Mouse (Mus musculus): ENCODE results near the gene Scn5a. TPM values are rescaled to one million over a fixed set of nuclear protein-coding genes. Genes with fewer than 3 reads are reported as not detected.

The Scn5a gene
- polyA plus RNA-seq, 2 experiments: 0.02 TPM; not detected in 1

- no peak overlapping the region for H3K4me2 ChIP-seq (ENCODE audit: low read depth)
- no peaks in the 10 kb centered on the region for H3K27me3 ChIP-seq (ENCODE audit: control insufficient read depth, insufficient read depth, low read length)
- DNase-seq (ENCODE audit: low read depth in 3 of 3, low spot score in 3 of 3) (no peak), ATAC-seq (ENCODE audit: insufficient read depth) (no peak)
- no peaks in the 10 kb centered on the region for H3K36me3 ChIP-seq (replicated peaks; ENCODE audit: control insufficient read depth, insufficient read depth, low read depth)
- no peak overlapping the region for H3K9ac ChIP-seq (replicated peaks)
- no peak overlapping the region for H3K27ac ChIP-seq
- H3K4me1 ChIP-seq (replicated peaks; ENCODE audit: control insufficient read depth in 2 of 2, insufficient read depth in 2 of 2, low read length in 1 of 2): no peaks in the 10 kb centered on the region
- no peak for TF ChIP-seq EP300 (IDR thresholded peaks at IDR 0.05; ENCODE audit: low read depth)
- TF ChIP-seq CTCF (IDR thresholded peaks at IDR 0.05; ENCODE audit: low read depth): no peak
- H3K4me3 ChIP-seq (ENCODE audit: insufficient read depth in 1 of 2, low read depth in 2 of 2, low read length in 2 of 2): no peak overlapping the region
- 60% methylated on average over 6 of the region's 6 CpGs for WGBS (ENCODE audit: insufficient replicate concordance)
- no peaks in the 10 kb centered on the region; the same call in 1 of the 2 replicates for H3K9me3 ChIP-seq (ENCODE audit: control insufficient read depth, low read length)
These were observed 67.9 kb downstream of the Scn5a start for GRCm38 (mm10) chr9:119510902-119511301.

- Histone ChIP-seq H3K27ac (no peak overlapping the region), H3K9ac (replicated peaks) (no peak overlapping the region)
- WGBS (ENCODE audit: insufficient replicate concordance): 44% methylated on average over 11 of the region's 11 CpGs
These were observed 73.7 kb downstream of the Scn5a start for GRCm38 (mm10) chr9:119504981-119505658.

GRCm38 (mm10) chr9:119503613-119504012 is 75.2 kb downstream of the Scn5a start:
- no peaks in the 10 kb centered on the region for H3K36me3 ChIP-seq (replicated peaks; ENCODE audit: control insufficient read depth, insufficient read depth, low read depth)
- no peak overlapping the region for H3K27ac ChIP-seq
- H3K27me3 ChIP-seq (ENCODE audit: control insufficient read depth, insufficient read depth, low read length): no peaks in the 10 kb centered on the region
- H3K4me2 ChIP-seq (ENCODE audit: low read depth): no peak overlapping the region
- no peak overlapping the region for H3K4me3 ChIP-seq (ENCODE audit: insufficient read depth in 1 of 2, low read depth in 2 of 2, low read length in 2 of 2)
- no peak overlapping the region for H3K9ac ChIP-seq (replicated peaks)
- H3K9me3 ChIP-seq (ENCODE audit: control insufficient read depth, low read length): no peaks in the 10 kb centered on the region; the same call in 1 of the 2 replicates
- H3K4me1 ChIP-seq (replicated peaks; ENCODE audit: control insufficient read depth in 2 of 2, insufficient read depth in 2 of 2, low read length in 1 of 2): no peaks in the 10 kb centered on the region
- ATAC-seq (ENCODE audit: insufficient read depth) (no peak), DNase-seq (ENCODE audit: low read depth in 3 of 3, low spot score in 3 of 3) (no peak)
- 71% methylated on average over 9 of the region's 9 CpGs for WGBS (ENCODE audit: insufficient replicate concordance)
- TF ChIP-seq CTCF (IDR thresholded peaks at IDR 0.05; ENCODE audit: low read depth) (no peak), EP300 (IDR thresholded peaks at IDR 0.05; ENCODE audit: low read depth) (no peak)

More at GRCm38 (mm10) chr9:119504981-119505658, 73.7 kb downstream of the Scn5a start:
- H3K27me3 ChIP-seq (ENCODE audit: control insufficient read depth, insufficient read depth, low read length): no peaks in the 10 kb centered on the region
- H3K4me1 ChIP-seq (replicated peaks; ENCODE audit: control insufficient read depth in 2 of 2, insufficient read depth in 2 of 2, low read length in 1 of 2): no peaks in the 10 kb centered on the region
- H3K36me3 ChIP-seq (replicated peaks; ENCODE audit: control insufficient read depth, insufficient read depth, low read depth): no peaks in the 10 kb centered on the region
- ATAC-seq (ENCODE audit: insufficient read depth) (no peak), DNase-seq (ENCODE audit: low read depth in 3 of 3, low spot score in 3 of 3) (no peak)
- H3K9me3 ChIP-seq (ENCODE audit: control insufficient read depth, low read length): no peaks in the 10 kb centered on the region; the same call in 1 of the 2 replicates
- TF ChIP-seq EP300 (IDR thresholded peaks at IDR 0.05; ENCODE audit: low read depth): no peak
- H3K4me2 ChIP-seq (ENCODE audit: low read depth): no peak overlapping the region
- no peak overlapping the region for H3K4me3 ChIP-seq (ENCODE audit: insufficient read depth in 1 of 2, low read depth in 2 of 2, low read length in 2 of 2)

GRCm38 (mm10) chr9:119498885-119499284 is 79.9 kb downstream of the Scn5a start:
- no peak for TF ChIP-seq CTCF (IDR thresholded peaks at IDR 0.05; ENCODE audit: low read depth)
- no peak for TF ChIP-seq EP300 (IDR thresholded peaks at IDR 0.05; ENCODE audit: low read depth)
- Histone ChIP-seq H3K9me3 (ENCODE audit: control insufficient read depth, low read length) (no peaks in the 10 kb centered on the region), H3K4me3 (ENCODE audit: insufficient read depth in 1 of 2, low read depth in 2 of 2, low read length in 2 of 2) (no peak overlapping the region), H3K27ac (no peak overlapping the region), H3K27me3 (ENCODE audit: control insufficient read depth, insufficient read depth, low read length) (no peaks in the 10 kb centered on the region), H3K4me1 (replicated peaks; ENCODE audit: control insufficient read depth in 2 of 2, insufficient read depth in 2 of 2, low read length in 1 of 2) (no peaks in the 10 kb centered on the region), H3K36me3 (replicated peaks; ENCODE audit: control insufficient read depth, insufficient read depth, low read depth) (no peaks in the 10 kb centered on the region), H3K4me2 (ENCODE audit: low read depth) (no peak overlapping the region), H3K9ac (replicated peaks) (no peak overlapping the region)
- no peak for ATAC-seq (ENCODE audit: insufficient read depth)
- 38% methylated on average over 7 of the region's 7 CpGs for WGBS (ENCODE audit: insufficient replicate concordance)
- DNase-seq (ENCODE audit: low read depth in 3 of 3, low spot score in 3 of 3): no peak

GRCm38 (mm10) chr9:119498247-119498607 is 80.6 kb downstream of the Scn5a start:
- Histone ChIP-seq H3K27ac (no peak overlapping the region), H3K4me1 (replicated peaks; ENCODE audit: control insufficient read depth in 2 of 2, insufficient read depth in 2 of 2, low read length in 1 of 2) (no peaks in the 10 kb centered on the region), H3K4me3 (ENCODE audit: insufficient read depth in 1 of 2, low read depth in 2 of 2, low read length in 2 of 2) (no peak overlapping the region), H3K9me3 (ENCODE audit: control insufficient read depth, low read length) (no peaks in the 10 kb centered on the region), H3K27me3 (ENCODE audit: control insufficient read depth, insufficient read depth, low read length) (no peaks in the 10 kb centered on the region), H3K36me3 (replicated peaks; ENCODE audit: control insufficient read depth, insufficient read depth, low read depth) (no peaks in the 10 kb centered on the region), H3K4me2 (ENCODE audit: low read depth) (no peak overlapping the region), H3K9ac (replicated peaks) (no peak overlapping the region)
- TF ChIP-seq CTCF (IDR thresholded peaks at IDR 0.05; ENCODE audit: low read depth) (no peak), EP300 (IDR thresholded peaks at IDR 0.05; ENCODE audit: low read depth) (no peak)
- no peak for DNase-seq (ENCODE audit: low read depth in 3 of 3, low spot score in 3 of 3)
- 66% methylated on average over 9 of the region's 9 CpGs for WGBS (ENCODE audit: insufficient replicate concordance)
- no peak for ATAC-seq (ENCODE audit: insufficient read depth)

Measured in liver, embryonic 14.5 days (tissue).